Mouse (Mus musculus) liver, adult 2 months (tissue): ENCODE results near the gene Cfap45.

ENCODE experiments used
- CTCF ChIP-seq: fragments of 200-500 bp; IDR thresholded peaks from 2 replicates; pipeline ENCODE4 v1.5.1; 2011; ENCODE audit warnings: low read depth, low read length, control low read depth
- POLR2A ChIP-seq: fragments of 200-500 bp; IDR thresholded peaks from 2 replicates; pipeline ENCODE4 v1.6.1; 2011; ENCODE audit warnings: low read length, control low read depth; ENCODE audit not compliant: insufficient read depth; ENCODE audit errors: extremely low read depth

DNA sequence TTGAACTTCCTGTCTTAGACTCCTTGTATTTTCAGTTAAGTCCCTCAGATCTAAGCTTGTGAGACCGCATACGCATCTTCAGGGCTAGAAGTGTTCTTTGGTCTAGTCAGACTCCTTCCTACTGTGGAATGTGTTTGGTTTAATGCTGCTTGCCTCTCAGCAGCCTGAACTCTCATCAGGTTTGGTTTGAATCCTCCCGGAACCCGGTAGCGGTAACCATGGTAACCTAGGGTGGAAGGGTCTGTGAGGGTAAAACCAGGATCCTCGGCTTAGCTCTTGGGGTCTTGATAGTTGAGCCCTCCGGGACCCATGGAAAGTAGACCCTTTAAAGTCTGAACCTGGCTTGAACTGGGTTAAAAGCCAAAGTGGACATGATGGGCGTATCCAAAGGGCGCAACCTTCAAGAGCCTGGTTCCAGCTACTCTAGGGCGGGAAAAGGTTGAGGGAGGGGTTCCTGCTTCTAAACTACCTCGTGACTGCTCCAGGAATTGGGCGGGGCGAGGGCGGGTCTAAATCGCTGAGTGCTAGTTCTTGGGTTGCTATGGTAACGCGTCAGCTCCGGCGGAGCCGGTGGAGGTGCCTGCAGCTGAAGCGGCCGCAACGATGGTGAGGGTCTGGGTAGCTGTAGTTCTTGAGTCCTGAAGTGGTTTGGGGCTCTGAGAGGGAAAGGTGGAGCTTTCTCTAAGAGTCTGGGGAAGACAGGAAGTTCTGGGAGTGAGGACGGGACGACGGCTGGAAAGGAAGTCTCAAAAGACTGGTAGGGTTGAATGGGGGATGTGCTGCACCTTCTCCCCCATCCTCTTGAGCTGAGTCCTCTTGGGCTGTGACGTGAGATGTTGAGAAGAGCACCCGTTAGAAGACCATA, at the start of gene Cfap45:
- TF ChIP-seq CTCF (no peak), POLR2A (no peak)
